Mouse (Mus musculus) left cerebral cortex, adult 18-20 months (tissue): ENCODE measurements at regions not wholly inside any gene's neighbourhood (a gene's known extent, or its start where the extent isn't known, plus 50 kb on each side); places are given as distances from the start of the nearest gene placed in this dataset.

ENCODE experiments used
- DNase-seq, 2 experiments: peaks; one replicate each; pipeline ENCODE4 v3.0.0; 2021 to 2022; ENCODE audit warnings: low spot score in 2 of 2, mixed read lengths in 1 of 2

- no peak for DNase-seq
These were observed 82.5 kb upstream of the Sertad2 start for GRCm38 (mm10) chr11:20460501-20460921.

GRCm38 (mm10) chr11:20462076-20462475 lies 81.0 kb upstream of the Sertad2 start:
- DNase-seq: no peak

- no peak for DNase-seq
These were observed 79.8 kb upstream of the Sertad2 start for GRCm38 (mm10) chr11:20463173-20463681.

- DNase-seq: no peak
These were observed 78.5 kb upstream of the Sertad2 start for GRCm38 (mm10) chr11:20464564-20464963.

GRCm38 (mm10) chr11:20466591-20466990 lies 76.5 kb upstream of the Sertad2 start:
- no peak for DNase-seq

GRCm38 (mm10) chr11:20468319-20469018 lies 74.6 kb upstream of the Sertad2 start:
- no peak for DNase-seq

GRCm38 (mm10) chr11:20469368-20469767 lies 73.7 kb upstream of the Sertad2 start:
- no peak for DNase-seq

- DNase-seq: no peak
These were observed 72.7 kb upstream of the Sertad2 start for GRCm38 (mm10) chr11:20470396-20470795.

- DNase-seq: no peak
These were observed 70.7 kb upstream of the Sertad2 start for GRCm38 (mm10) chr11:20472336-20472735.

- no peak for DNase-seq
These were observed 67.4 kb upstream of the Sertad2 start for GRCm38 (mm10) chr11:20475629-20476028.

- DNase-seq: no peak
These were observed 66.6 kb upstream of the Sertad2 start for GRCm38 (mm10) chr11:20476494-20476893.

- peak; percentile 12 to 23 for DNase-seq
These were observed 65.6 kb upstream of the Sertad2 start for GRCm38 (mm10) chr11:20477183-20478037.

GRCm38 (mm10) chr11:20480632-20481031 lies 62.4 kb upstream of the Sertad2 start:
- no peak for DNase-seq

- no peak for DNase-seq
These were observed 57.7 kb upstream of the Sertad2 start for GRCm38 (mm10) chr11:20485371-20485770.
